Mouse (Mus musculus) kidney, postnatal 36 days (tissue): ENCODE data around the gene Tekt1.

Source experiments
- DNase-seq, 2 experiments: peaks; one replicate each; pipeline ENCODE4 v3.0.0; 2021 to 2022; ENCODE audit warnings: mixed read lengths in 2 of 2

Gene Tekt1

DNA sequence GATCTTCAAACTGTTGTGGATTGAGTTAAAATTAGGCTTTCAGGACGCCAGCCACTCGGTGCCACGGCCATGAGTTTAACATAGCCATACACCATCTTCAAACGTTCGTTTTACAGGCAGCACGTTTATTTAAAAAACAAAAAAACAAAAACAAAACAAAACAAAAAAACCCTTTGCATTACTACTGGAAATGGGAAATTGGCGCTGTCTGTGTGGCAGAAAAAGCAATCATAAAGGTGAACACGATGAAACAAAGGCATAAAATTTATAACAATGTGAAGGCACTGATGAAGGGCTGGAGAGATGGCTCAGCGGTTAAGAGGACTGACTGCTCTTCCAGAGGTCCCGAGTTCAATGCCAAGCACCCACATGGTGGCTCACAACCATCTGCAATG, at the start of gene Tekt1:
TSS of gene Tekt1 (minus strand) at position 96 of the 395 bp plus-strand sequence.
- DNase-seq, result no peak

DNA sequence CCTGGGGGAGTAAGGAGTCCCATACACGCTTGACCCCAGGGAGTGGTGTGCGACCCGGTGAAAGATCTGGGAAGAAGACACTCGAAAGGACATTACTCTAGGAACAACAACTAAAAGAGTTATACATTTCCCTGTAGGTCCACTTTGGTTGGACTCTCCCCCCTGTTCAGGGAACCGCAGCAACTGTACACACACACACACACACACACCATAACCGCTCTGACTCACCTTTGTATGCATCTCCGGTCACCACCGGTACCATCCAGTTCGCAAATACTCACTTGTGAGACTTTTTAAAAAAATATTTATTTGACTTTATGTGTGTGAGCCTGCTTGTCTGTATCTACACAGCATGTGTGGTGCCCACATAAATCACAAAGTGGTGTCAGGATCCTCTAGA, 49.7 kb upstream of the Tekt1 start:
- no peak for DNase-seq

DNA sequence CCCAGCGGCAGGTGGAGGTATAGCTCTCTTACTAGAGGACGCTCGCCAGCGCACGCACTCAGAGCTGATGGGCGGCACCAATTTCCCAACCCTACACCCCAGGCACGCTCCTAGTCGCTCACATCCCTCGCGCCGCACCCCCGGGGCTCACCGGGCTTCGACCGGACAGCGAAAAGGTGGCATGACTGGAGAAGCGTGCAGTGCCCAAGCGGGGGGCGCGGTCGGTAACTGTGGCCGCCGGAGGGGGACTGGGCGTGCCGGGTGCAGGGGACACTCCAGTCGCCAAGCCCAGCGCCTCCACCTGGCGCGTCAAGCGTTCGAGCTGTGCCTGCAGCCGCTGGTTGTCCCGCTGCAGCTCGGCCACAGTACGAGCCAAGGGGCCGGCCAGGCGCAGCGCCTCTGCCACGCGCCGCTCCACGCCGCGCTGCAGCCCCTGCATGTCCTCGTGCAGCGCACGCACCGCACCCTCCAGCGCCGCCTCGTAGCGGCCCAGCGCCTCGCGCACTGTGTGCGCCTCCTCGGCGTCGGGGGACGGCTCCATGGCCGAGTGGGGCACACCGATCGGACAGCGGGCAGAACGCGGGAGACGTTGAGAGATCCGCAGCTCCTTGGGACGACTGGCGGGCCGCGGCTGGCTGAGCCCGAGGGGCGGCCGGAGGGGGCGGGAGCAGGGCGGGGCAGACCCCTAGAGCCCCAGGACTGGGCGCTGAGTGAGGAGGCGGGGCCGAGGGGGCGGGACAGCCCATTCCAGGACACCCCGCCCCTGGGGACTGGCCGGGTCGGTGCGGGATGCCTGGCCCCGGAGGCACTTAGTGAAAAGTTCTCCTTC, 49.1 kb upstream of the Tekt1 start, which contains the start of gene Smtnl2:
TSS of gene Smtnl2 (minus strand) at position 621 of the 829 bp plus-strand sequence.
- DNase-seq, result peak; percentile 94 to 97

DNA sequence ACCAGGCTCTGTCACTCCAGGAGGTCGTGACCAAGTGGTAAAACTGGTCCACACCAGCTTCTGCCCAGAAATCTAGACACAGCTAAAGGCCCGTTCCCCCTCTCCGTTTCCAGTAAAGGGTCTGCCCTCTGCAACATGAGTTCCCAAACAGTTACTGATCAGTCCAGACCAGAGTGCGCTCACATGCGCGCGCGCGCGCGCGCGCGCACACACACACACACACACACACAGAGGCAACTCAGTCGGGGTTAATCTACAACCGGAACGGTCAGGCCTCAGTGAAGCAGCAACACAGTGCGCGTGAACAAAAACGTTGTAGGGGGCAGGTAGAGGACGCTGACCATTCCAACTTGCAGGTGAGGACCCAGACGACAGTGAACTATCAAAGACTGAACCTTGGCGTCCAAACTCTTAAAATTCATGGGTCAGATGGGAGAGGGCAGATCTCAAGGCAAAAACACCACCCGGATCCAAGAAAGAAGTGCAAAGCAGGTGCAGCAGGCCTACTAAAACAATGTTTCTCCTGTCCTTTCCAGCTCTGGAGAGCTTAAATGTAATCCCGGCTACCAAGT, 48.4 kb upstream of the Tekt1 start:
- peak; percentile 87 to 91 for DNase-seq

DNA sequence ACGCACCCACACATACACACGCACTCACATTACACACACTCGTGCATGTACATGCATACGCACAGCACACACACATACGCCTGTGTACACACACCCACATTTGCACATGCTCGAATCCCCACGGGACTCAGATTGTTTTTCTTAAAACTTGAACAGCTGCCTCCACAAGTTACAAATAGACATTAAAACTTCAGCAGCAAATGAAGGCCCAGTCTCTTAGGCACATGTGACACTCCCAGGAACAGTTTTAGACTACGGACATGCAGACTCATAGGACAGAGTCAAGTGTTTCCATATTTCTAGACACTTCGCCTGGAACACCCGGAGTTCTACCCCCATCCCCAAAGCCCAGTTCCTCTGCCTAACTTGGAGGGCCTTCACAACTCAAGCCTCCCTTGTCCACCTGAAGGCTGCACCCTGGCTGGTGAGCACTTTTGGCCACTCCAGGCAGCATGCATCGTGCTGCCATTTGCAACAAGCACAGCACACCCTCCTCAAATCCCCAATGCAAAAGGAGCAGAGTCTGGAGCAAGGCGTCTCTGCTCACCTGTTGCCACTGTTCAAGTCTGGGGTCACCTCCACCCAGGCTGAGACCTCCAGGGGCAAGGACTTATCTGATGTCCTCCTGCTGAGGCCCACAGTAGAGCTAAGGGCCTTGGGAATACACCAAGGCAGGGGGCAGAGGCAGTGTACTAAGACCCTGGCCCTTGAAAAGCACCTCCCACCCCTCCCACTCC, 47.6 kb upstream of the Tekt1 start:
- no peak for DNase-seq

DNA sequence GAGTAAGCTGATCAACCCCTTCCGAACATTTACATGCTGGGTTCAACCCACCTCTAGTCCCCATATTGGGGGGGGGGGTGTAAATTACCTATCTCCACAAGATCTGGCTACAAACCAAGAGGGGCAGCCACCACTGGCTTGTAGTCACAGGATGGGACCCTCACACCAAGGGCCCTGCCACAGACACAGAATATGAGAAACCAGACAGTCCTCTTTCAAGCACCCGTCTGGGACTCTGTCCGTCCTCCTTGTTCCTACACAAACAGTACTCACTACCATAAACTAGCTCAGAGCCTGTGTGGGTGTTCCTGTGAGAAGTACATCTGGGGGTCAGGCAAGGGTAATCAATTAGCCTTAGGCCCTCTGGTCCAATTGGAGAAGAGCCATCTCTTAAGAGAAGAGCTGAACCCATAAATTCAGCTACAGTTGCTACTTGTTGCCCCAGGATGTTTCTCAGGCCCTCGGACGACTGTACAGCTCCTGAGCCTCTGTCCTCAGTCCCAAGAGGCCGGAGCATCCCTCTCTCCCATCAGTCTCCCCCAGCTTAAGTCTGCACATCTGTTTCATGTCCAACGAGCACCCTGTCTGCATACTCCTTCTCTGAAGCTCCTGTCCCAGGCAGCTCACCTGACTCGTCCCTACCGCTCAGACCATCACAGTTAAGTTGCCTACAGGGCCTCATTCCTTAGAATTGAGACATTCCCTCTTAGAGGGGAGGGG, 46.4 kb upstream of the Tekt1 start:
- DNase-seq, result no peak

DNA sequence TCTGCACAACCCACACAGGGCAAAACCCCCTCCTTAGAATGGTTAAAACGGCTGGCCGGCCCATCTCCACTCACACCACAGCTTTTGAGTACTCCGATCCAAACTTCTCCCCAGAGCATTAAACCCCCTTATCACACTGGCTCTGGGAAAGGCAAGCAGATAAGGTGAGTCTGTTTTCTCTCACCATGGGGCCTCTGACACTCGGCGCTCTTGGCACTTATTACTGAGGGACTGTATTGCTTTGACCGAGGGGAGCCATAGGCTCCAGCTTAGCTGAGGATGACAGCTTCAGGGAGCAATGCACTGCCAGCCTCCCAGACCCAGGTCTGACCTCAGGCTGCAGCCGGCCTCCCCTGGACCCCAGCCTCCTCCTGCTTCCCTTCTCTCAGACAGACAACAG, 45.3 kb upstream of the Tekt1 start:
- DNase-seq, result no peak

DNA sequence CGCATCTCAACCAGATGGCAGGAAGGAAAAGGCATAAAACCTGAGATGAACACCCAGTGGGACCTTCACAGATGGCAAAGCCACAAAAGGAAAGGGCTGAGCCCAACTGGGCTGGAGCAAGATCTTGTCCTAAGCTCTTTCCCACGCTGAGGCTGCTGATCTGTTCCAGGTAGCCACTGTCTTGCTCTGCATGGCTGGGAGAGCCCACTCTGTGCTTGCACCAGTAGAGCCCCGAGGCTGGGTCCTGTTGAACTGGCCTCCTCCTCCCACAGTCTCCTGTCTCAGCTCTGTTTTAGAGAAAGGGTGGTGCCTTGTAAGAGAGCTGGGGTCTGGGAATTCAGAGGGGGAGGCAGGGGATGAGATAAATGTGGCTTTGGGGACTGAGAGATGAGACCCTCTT, 44.8 kb upstream of the Tekt1 start:
- DNase-seq, result no peak

DNA sequence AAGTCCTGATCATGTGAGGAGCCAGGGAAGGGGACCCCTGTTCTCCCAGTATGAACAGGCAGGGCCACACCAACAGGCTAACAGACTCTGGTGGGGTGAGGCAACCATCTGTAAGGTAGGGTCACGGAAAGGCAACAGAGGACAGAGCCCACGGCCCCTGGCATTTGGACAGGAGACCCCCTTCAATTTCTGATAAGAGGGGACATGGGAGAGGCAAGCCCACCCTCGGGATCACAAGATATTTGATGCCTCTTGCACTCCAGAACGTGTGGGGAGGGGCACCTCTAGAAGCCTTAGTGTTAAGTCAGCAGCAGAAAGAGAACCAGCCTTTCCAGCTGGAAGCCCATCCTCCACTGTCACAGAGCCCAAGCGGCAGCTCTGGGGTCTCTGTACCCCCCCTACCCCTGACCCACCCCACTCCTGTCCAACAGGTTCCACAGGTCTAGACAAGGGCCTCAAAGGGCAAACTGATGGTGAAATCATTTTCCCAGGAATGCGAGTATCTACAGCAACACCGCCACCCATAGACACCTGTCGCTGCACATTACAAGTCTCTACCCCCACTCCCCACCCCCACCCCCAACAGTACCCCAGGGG, 43.9 kb upstream of the Tekt1 start:
- DNase-seq, result no peak

DNA sequence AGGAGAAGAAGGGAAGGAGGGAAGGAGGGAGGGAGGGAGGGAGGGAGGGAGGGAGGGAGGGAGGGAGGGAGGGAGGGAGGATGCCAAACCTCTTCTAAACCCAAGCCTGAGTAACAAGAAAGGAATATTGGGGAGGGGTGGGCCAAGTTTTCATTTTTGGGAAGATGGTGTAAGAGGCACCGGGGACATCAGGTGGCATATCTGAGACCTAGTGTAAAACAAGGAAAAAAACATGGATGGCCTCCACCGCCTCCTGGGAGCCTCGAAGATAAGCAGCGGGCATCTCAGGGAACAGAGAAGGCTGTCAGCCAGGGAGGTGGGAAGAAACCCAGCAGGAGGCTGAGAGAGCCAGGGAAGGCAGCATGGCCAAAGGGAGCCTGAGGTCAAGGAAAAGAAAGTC, 43.3 kb upstream of the Tekt1 start:
- DNase-seq, result no peak

DNA sequence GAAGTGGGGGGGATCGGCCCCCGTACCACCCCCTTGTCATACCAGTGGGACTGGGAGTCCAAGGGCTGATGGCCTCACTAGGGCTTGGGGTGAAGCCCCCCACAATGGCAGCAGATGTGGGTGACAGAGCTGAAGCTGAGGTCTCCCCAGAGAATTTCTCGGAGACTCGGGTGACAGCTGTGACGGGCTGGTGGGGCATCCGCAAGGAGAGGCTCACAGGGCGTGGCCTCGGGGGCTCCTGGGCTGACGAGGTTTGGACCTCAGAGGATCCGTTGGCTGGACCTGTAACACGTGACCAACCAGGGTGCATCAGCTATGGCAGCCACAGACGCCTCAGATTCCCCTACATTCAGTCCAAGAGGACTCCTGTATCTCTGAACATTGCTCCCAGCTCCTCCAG, 40.7 kb upstream of the Tekt1 start:
- DNase-seq, result no peak

DNA sequence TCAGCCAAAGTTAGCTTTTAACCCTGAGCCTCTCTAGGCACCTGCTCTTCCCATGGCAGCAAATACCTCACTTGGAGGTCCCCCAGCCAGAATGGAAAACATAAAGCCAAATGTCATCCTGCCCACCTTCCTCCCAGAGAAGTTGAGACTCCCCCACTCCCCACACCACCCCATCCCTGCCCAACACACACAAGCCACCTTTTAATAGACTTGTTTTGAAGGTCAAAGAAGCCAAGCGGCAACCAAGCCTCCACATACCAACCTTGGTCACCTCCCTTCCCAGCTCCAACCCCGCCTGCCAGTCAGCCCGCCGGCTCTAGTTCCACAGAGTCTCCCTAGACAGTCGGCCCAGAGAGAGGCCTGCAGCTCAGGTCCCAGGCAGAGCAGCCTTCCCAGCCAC, 39.8 kb upstream of the Tekt1 start:
- peak; percentile 66 to 67 for DNase-seq

DNA sequence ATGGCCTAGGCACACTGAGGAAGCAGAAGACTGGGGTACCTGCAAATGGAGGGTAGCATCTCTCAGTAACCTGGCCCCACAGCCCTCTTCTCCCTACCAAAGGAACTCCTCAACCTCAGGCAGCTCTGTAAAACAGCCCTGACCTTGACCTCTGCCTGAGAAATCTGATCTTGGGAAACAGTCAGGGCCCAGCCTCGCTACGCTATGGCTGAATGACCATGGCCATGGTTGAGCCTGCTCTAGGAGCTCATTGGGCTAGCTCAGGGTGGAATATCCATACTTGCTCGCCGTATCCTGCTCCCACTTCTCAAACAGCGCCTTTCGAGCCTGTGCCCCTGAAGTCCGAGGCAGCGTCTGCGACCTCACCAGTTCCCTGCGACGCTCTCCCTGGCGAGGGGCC, 38.8 kb upstream of the Tekt1 start:
- peak; percentile 52 to 62 for DNase-seq

DNA sequence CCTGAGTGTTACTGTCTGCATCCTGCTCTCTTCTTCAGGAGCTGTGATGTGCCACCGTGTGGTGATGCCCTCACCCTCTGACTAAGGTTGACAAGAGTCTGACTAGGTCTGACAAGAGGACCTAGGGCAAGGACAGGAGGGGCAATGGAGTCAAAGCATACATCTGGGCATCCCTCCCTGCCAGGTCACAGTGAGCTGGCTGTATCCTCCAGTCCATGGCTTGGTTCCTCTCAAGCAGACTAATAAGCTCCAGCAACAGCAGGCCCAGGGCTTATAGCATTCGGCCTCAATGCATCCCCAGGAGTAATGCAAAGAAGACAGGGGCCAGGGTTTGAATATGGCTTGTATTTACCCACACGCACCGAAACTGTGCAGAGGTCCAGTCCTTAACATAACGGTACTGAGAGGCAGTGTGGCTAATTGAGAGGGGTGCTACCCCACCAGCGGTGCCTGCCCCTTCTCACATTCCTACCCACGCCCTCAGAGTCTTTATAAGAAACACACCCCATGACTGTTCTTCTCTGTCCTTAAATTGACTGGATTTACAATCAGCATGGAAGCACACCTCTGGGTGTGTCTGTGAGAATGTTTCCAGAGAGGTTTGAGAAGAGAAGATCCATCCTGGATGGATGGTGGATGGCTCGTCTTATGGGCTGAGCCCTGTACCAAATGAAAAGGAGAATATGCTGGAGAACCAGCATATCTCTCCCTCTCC, 35.7 kb upstream of the Tekt1 start:
- no peak for DNase-seq

DNA sequence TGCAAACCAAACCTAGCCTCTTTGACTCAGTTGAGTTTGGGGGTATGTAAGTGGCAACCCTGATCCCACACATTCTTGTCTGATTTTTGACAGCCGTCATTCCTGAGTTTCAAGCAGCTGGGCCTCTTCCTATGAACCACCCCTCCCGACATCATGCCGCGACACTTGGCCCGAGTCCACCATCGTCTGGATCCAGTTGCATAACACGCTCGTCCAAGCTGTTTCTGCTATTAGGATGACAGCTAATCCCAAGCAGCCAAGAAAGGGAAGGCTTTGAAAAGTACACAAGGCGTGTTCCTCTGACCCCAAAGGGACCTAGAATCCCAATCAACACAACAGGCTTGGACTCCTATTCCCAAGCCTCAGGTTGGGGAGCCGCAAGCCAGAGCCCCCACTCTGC, 34.8 kb upstream of the Tekt1 start:
- peak; percentile 47 to 73 for DNase-seq

DNA sequence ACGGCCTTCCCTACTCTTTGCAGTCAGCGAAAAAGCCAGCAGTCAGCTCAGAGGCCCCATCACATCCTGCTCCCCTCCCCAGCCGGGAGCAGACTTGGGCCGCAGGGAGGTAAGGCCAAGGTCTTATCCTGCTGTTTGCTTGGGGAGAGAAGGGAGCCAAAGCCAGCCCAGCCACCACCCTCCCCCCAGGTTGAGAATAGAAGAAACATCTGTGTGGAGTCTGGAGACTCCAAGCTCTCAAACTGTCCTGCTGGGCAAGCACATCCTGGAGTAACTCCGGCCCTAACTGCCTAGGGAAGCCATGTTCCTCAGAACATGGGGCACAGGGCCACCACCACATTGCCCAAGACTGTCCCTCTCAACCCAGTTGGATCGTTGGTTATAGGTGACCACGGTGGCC, 34.4 kb upstream of the Tekt1 start:
- no peak for DNase-seq

DNA sequence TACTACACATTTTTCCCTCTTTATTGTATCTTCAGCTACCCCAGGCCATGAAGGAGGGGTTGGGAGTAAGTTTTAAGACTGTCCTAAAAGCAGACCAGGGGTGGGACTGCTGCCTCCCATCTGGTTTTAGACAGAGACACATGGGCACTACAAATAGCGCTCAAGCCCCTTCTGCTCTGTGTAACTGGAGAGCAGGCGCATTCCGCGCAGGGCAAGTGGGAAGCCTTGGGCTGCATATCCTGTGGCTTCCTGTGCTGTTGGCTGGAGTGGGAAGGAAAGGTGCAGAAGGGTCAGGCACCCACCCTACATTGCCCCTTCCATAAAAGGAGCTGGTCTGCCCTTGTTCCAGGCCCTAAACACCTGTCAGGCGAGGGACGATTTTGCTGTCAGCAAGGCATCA, 33.4 kb upstream of the Tekt1 start:
- DNase-seq, result no peak

DNA sequence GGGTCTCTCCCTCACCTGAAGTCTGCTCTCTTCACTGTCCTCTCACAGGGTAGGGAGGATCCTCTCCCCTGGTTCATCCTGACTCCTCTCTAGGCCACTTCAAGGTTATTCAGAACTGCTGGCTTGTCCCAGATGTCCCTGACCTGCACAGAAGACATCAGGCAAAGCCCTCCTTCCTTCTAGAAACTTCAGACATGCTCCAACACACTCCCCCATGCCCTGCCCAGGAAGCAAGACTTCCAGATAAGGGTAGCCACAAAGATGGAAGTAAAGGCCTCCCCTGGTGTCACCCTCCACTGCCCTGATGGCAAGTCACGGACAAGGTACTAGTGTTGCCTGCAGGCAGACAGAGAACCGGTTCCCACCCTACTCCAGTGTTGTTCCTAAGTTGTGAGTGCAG, 32.5 kb upstream of the Tekt1 start:
- DNase-seq, result no peak

DNA sequence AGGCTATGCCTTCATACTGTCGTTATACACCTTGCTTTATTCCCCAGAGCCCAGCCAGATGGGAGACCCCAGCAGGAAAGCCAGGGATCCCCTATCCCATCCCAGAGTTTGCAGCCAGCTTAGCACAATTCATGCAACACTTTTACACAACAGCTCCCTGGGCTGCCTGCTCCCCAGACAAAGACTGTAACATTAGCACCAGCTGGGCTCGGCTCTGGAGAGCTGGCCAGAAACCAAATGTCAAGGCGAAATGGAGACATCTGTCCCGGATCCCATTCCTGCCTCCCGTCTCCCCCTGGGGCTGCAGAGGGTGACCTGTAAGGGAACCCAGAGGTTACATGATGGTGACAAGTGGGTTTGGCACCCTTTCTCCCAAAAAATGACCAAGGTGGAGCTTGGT, 31.4 kb upstream of the Tekt1 start:
- no peak for DNase-seq

DNA sequence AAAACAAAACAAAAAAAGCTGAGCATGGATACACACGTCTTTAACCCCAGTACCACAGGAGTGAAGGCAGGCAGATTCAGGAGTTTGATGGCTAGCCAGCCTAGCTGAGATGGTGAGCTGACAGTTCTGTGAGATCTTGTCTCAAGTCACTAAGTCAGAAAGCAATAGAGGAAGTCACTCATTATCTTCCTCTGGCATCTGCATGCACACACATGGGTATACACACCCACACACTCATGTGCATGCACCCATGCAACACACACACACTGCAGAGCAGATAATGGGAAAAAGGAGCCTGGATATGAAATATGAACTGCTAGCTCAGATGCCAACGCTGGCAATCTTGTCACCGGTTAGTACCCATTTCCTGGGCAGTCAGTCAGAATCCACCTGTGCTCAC, 31.0 kb upstream of the Tekt1 start:
- no peak for DNase-seq

DNA sequence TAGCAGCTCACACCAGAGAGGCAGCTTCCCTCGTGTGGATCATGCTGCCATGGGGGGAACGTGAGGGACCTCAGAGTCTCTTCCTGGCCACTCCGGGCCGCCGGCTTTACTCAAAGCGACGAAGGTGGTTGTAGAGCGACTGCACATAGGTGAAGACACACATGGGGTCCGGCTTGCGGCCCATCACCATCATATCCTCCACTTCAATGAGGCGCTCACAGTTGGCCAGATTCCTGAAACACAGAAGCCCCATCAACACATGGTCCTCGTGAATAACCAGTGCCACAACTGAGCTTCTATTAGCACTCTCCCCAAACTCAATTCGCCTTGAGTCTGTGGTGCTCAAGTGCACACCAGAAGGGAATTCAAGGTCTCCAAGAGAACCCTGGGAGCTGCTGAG, 28.9 kb upstream of the Tekt1 start:
- DNase-seq, result no peak
